Mouse (Mus musculus) MEL (cell line): ENCODE data around the gene Ankmy2. TPM values are rescaled to one million over a fixed set of nuclear protein-coding genes. Genes with fewer than 3 reads are reported as not detected.

Experiments used
- DNase-seq: peaks from one replicate; pipeline ENCODE4 v3.0.0; 2011; ENCODE audit warnings: low read depth, low spot score
- H3K27ac ChIP-seq: 2 replicates; pipeline ENCODE4 v1.5.1; 2012; ENCODE audit warnings: low read depth, mild to moderate bottlenecking, control low read depth, low read length, moderate library complexity; ENCODE audit not compliant: control insufficient read depth
- H3K27me3 ChIP-seq, 2 experiments: fragments of 150-350 bp in 1 of 2; sonication (generic) in 1 of 2; 2 replicates each; pipeline ENCODE4 v1.6.1; 2012; ENCODE audit warnings: low read length in 2 of 2, mild to moderate bottlenecking in 2 of 2, improper control_type of control experiment in 1 of 2, moderate library complexity in 1 of 2; ENCODE audit not compliant: insufficient read depth in 2 of 2, control insufficient read depth in 1 of 2
- H3K36me3 ChIP-seq, 2 experiments: 2 replicates each; pipeline ENCODE4 v1.6.1; 2012 to 2014; ENCODE audit warnings: low read length in 2 of 2, improper control_type of control experiment in 1 of 2, inconsistent platforms in 1 of 2, mild to moderate bottlenecking in 1 of 2; ENCODE audit not compliant: insufficient read depth in 2 of 2, control insufficient read depth in 1 of 2
- H3K4me1 ChIP-seq, 2 experiments: fragments of 150-350 bp in 1 of 2; sonication (generic) in 1 of 2; 2 replicates each; pipeline ENCODE4 v1.6.1; 2012; ENCODE audit warnings: low read length in 2 of 2, improper control_type of control experiment in 1 of 2, mild to moderate bottlenecking in 1 of 2; ENCODE audit not compliant: insufficient read depth in 2 of 2, control insufficient read depth in 1 of 2
- H3K4me3 ChIP-seq, 2 experiments: fragments of 150-350 bp in 1 of 2; sonication (generic) in 1 of 2; 2 replicates each; pipeline ENCODE4 v1.5.1; 2012; ENCODE audit warnings: low read depth in 2 of 2, low read length in 2 of 2, mild to moderate bottlenecking in 2 of 2, moderate library complexity in 2 of 2, control low read depth in 1 of 2, improper control_type of control experiment in 1 of 2; ENCODE audit not compliant: control insufficient read depth in 1 of 2, insufficient read depth in 1 of 2
- H3K79me2 ChIP-seq: 2 replicates; pipeline ENCODE4 v1.6.1; 2012; ENCODE audit warnings: mild to moderate bottlenecking, low read length, moderate library complexity; ENCODE audit not compliant: control insufficient read depth, poor library complexity, insufficient read depth
- H3K9ac ChIP-seq: 2 replicates; pipeline ENCODE4 v1.6.1; 2012; ENCODE audit warnings: low read depth, mild to moderate bottlenecking, control low read depth, low read length, moderate library complexity; ENCODE audit not compliant: control insufficient read depth, poor library complexity, severe bottlenecking
- H3K9me3 ChIP-seq: fragments of 150-350 bp; sonication (generic); replicated peaks from 2 replicates; pipeline ENCODE4 v1.6.1; 2012; ENCODE audit warnings: mild to moderate bottlenecking, low read length, improper control_type of control experiment, moderate library complexity; ENCODE audit not compliant: insufficient read depth
- CHD2 ChIP-seq: IDR thresholded peaks from 2 replicates; pipeline ENCODE4 v1.6.1; 2011; ENCODE audit warnings: low read length, improper control_type of control experiment
- CTCF ChIP-seq, 3 experiments: IDR thresholded peaks in 2 of 3; conservative IDR thresholded peaks in 1 of 3; 2 replicates each; pipeline ENCODE4 v1.5.1; 2011 to 2012; ENCODE audit warnings: low read length in 3 of 3, low read depth in 2 of 3, mild to moderate bottlenecking in 2 of 3, improper control_type of control experiment in 1 of 3, inconsistent platforms in 1 of 3, mixed read lengths in 1 of 3, moderate library complexity in 1 of 3; ENCODE audit not compliant: control insufficient read depth in 1 of 3, insufficient read depth in 1 of 3, poor library complexity in 1 of 3, severe bottlenecking in 1 of 3
- E2F4 ChIP-seq: IDR thresholded peaks from 2 replicates; pipeline ENCODE4 v1.6.1; 2011; ENCODE audit warnings: low read depth, low read length, improper control_type of control experiment, borderline replicate concordance
- ELF1 ChIP-seq: IDR thresholded peaks from 2 replicates; pipeline ENCODE4 v1.6.1; 2014; ENCODE audit warnings: low read depth, mild to moderate bottlenecking, inconsistent platforms, low read length, improper control_type of control experiment, moderate library complexity
- EP300 ChIP-seq, 2 experiments: IDR thresholded peaks; 2 replicates each; pipeline ENCODE4 v1.6.1; 2011; ENCODE audit warnings: improper control_type of control experiment in 2 of 2, low read length in 2 of 2, low read depth in 1 of 2, mild to moderate bottlenecking in 1 of 2
- GATA1 ChIP-seq: IDR thresholded peaks from 2 replicates; pipeline ENCODE4 v1.6.1; 2011; ENCODE audit warnings: low read depth, low read length, improper control_type of control experiment
- HCFC1 ChIP-seq: IDR thresholded peaks from 2 replicates; pipeline ENCODE4 v1.6.1; 2012; ENCODE audit warnings: low read depth, mild to moderate bottlenecking, inconsistent platforms, low read length, improper control_type of control experiment, moderate library complexity
- JUND ChIP-seq: IDR thresholded peaks from 2 replicates; pipeline ENCODE4 v1.6.1; 2011; ENCODE audit warnings: low read depth, mild to moderate bottlenecking, improper control_type of control experiment, low read length
- MAFK ChIP-seq: IDR thresholded peaks from 2 replicates; pipeline ENCODE4 v1.6.1; 2011; ENCODE audit warnings: low read depth, mild to moderate bottlenecking, low read length, improper control_type of control experiment, borderline replicate concordance
- MEF2A ChIP-seq: IDR thresholded peaks from 2 replicates; pipeline ENCODE4 v1.6.1; 2014; ENCODE audit warnings: low read depth, mild to moderate bottlenecking, inconsistent platforms, low read length, improper control_type of control experiment; ENCODE audit not compliant: poor library complexity, insufficient replicate concordance, severe bottlenecking; ENCODE audit errors: extremely low read depth
- MXI1 ChIP-seq: IDR thresholded peaks from 2 replicates; pipeline ENCODE4 v1.6.1; 2011; ENCODE audit warnings: mild to moderate bottlenecking, low read depth, low read length, improper control_type of control experiment
- MYB ChIP-seq: IDR thresholded peaks from 2 replicates; pipeline ENCODE4 v1.6.1; 2011; ENCODE audit warnings: mild to moderate bottlenecking, low read depth, low read length, improper control_type of control experiment
- MYC ChIP-seq: IDR thresholded peaks from 2 replicates; pipeline ENCODE4 v1.6.1; 2011; ENCODE audit warnings: low read depth, mild to moderate bottlenecking, low read length, improper control_type of control experiment, moderate library complexity
- NELFE ChIP-seq: IDR thresholded peaks from 2 replicates; pipeline ENCODE4 v1.6.1; 2011; ENCODE audit warnings: low read depth, low read length, improper control_type of control experiment
- POLR2AphosphoS5 ChIP-seq: IDR thresholded peaks from 2 replicates; pipeline ENCODE4 v1.6.1; 2012; ENCODE audit warnings: low read depth, borderline replicate concordance, mild to moderate bottlenecking, inconsistent platforms, low read length, moderate library complexity, mixed read lengths
- RAD21 ChIP-seq: IDR thresholded peaks from 2 replicates; pipeline ENCODE4 v1.6.1; 2011; ENCODE audit warnings: mild to moderate bottlenecking, low read depth, low read length, improper control_type of control experiment
- RCOR1 ChIP-seq: IDR thresholded peaks from 2 replicates; pipeline ENCODE4 v1.6.1; 2012; ENCODE audit warnings: low read depth, mild to moderate bottlenecking, inconsistent platforms, low read length, improper control_type of control experiment
- TBP ChIP-seq: IDR thresholded peaks from 2 replicates; pipeline ENCODE4 v1.8.0; 2011; ENCODE audit warnings: low read depth, low read length, improper control_type of control experiment
- TCF12 ChIP-seq: IDR thresholded peaks from 2 replicates; pipeline ENCODE4 v1.6.1; 2014; ENCODE audit warnings: low read depth, mild to moderate bottlenecking, inconsistent platforms, low read length, improper control_type of control experiment, moderate library complexity
- UBTF ChIP-seq: IDR thresholded peaks from 2 replicates; pipeline ENCODE4 v1.6.1; 2012; ENCODE audit warnings: low read depth, mild to moderate bottlenecking, inconsistent platforms, low read length, improper control_type of control experiment, moderate library complexity, borderline replicate concordance; ENCODE audit not compliant: insufficient read depth
- USF2 ChIP-seq, 2 experiments: IDR thresholded peaks; 2 replicates each; pipeline ENCODE4 v1.6.1; 2011 to 2012; ENCODE audit warnings: improper control_type of control experiment in 2 of 2, low read length in 2 of 2, borderline replicate concordance in 1 of 2, inconsistent platforms in 1 of 2, low read depth in 1 of 2, mild to moderate bottlenecking in 1 of 2; ENCODE audit not compliant: insufficient read depth in 1 of 2
- ZC3H11A ChIP-seq: IDR thresholded peaks from 2 replicates; pipeline ENCODE4 v1.6.1; 2012; ENCODE audit warnings: low read depth, mild to moderate bottlenecking, inconsistent platforms, low read length, improper control_type of control experiment
- ZMIZ1 ChIP-seq: IDR thresholded peaks from 2 replicates; pipeline ENCODE4 v1.6.1; 2012; ENCODE audit warnings: low read depth, mild to moderate bottlenecking, inconsistent platforms, low read length, improper control_type of control experiment, moderate library complexity
- ZNF384 ChIP-seq: IDR thresholded peaks from 2 replicates; pipeline ENCODE4 v1.6.1; 2012; ENCODE audit warnings: low read depth, mild to moderate bottlenecking, inconsistent platforms, low read length, improper control_type of control experiment
- polyA plus RNA-seq, 2 experiments: library from polyadenylated mRNA; stranded (reverse) in 1 of 2; unstranded in 1 of 2; fragments of >175 nt in 1 of 2; fragments of >200 nt in 1 of 2; gene quantifications; 2 replicates each; pipeline versions ENCODE4 v1.2.1 to v1.2.4; 2012; ENCODE audit warnings: low replicate concordance in 2 of 2, low read depth in 1 of 2; ENCODE audit not compliant: insufficient read length in 2 of 2, insufficient read depth in 1 of 2, missing spikeins in 1 of 2
- total RNA-seq: library from RNA; depleted of rRNA; stranded (reverse); fragments of 300-350 nt; gene quantifications from 2 replicates; pipeline ENCODE4 v1.2.3, GENCODE M21; 2012

Gene Ankmy2
- total and polyA plus RNA-seq, 3 experiments = 14.3 to 15.3 TPM; not detected in 1

DNA sequence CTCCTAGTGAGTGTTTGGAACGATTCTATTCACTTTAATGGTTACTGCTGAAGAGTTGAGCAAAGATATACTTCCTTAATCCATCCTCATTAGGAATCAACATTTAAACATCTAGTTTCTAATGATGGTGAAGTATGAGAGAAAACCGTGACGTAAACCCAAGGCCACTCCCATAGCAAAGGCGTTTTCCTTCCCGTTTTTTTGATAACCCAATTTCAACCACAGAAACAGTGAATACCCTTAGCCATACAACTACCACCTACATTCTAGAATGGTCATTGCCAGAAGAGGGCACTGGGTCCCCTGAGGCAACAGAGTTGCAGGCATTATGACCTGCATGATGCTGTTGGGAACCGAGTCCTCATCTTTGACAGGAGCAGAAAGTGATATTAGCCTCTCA is 39.8 kb upstream of the Ankmy2 start:
- no peaks in the 10 kb centered on the region for H3K27me3 ChIP-seq
- H3K79me2 ChIP-seq = no peaks in the 10 kb centered on the region
- no peak for TF ChIP-seq CTCF (IDR thresholded peaks at IDR 0.05 in 2 of 3, conservative IDR thresholded peaks at IDR 0.05 in 1 of 3; ENCODE audit: control insufficient read depth in 1 of 3, insufficient read depth in 1 of 3, low read depth in 2 of 3, low read length in 3 of 3, poor library complexity in 1 of 3, severe bottlenecking in 1 of 3)
- TF ChIP-seq USF2 (IDR thresholded peaks at IDR 0.05; ENCODE audit: borderline replicate concordance in 1 of 2, insufficient read depth in 1 of 2, low read depth in 1 of 2, low read length in 2 of 2) = no peak
- no peak for TF ChIP-seq ZNF384
- no peak for TF ChIP-seq HCFC1
- no peak for TF ChIP-seq ZC3H11A
- no peak for TF ChIP-seq CHD2
- no peak for TF ChIP-seq EP300 (IDR thresholded peaks at IDR 0.05; ENCODE audit: low read depth in 1 of 2, low read length in 2 of 2)
- TF ChIP-seq MYB = no peak
- TF ChIP-seq ELF1 = no peak
- no peak for TF ChIP-seq TCF12
- no peak for TF ChIP-seq POLR2AphosphoS5
- TF ChIP-seq RCOR1 = no peak
- TF ChIP-seq MXI1 = no peak
- TF ChIP-seq JUND = no peak
- no peak for TF ChIP-seq ZMIZ1
- no peak overlapping the region for H3K27ac ChIP-seq
- H3K36me3 ChIP-seq = peaks cover 0 to 18% of the 10 kb centered on the region in 2 experiments; a peak in 2 of 4 replicates
- no peaks in the 10 kb centered on the region for H3K9me3 ChIP-seq
- H3K4me3 ChIP-seq = no peak overlapping the region
- no peak overlapping the region for H3K9ac ChIP-seq
- no peak for DNase-seq
- H3K4me1 ChIP-seq = no peaks in the 10 kb centered on the region

DNA sequence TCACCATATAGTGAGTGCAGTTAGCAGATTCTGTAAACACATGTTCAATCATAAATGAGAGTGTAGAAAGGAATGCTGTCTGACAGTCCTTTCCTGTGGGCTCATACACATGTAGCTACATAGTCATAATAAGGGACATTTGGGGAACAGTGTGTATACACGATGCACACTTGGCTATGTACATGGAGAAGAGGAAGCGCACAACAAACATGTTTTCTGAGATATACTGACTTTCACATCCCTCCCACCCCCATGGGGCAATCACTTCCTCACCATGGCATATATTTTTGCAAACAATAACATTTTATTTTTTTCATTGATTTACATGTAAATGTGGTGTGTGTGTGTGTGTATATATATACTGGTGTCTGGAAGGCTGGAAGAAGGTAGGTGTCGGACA is 37.7 kb upstream of the Ankmy2 start:
- no peaks in the 10 kb centered on the region for H3K27me3 ChIP-seq
- H3K27ac ChIP-seq = no peak overlapping the region
- H3K36me3 ChIP-seq = peaks cover 0 to 18% of the 10 kb centered on the region in 2 experiments; a peak in 2 of 4 replicates
- H3K4me1 ChIP-seq = no peaks in the 10 kb centered on the region
- H3K9ac ChIP-seq = no peak overlapping the region
- H3K79me2 ChIP-seq = no peaks in the 10 kb centered on the region
- TF ChIP-seq EP300 (IDR thresholded peaks at IDR 0.05; ENCODE audit: low read depth in 1 of 2, low read length in 2 of 2) (no peak), ZNF384 (no peak), ZC3H11A (no peak), MYC (no peak), MEF2A (no peak), RCOR1 (no peak), E2F4 (no peak), RAD21 (no peak), GATA1 (no peak), TBP (no peak), UBTF (no peak), JUND (no peak), MAFK (no peak), NELFE (no peak)
- H3K4me3 ChIP-seq = no peak overlapping the region
- H3K9me3 ChIP-seq = no peaks in the 10 kb centered on the region
- no peak for DNase-seq
